Mouse (Mus musculus): ENCODE results near the gene Nln. TPM values are rescaled to one million over a fixed set of nuclear protein-coding genes. Genes with fewer than 3 reads are reported as not detected.

Gene Nln
- total and polyA plus RNA-seq, 3 experiments, result 15.4 to 229 (median 16.1) TPM

DNA sequence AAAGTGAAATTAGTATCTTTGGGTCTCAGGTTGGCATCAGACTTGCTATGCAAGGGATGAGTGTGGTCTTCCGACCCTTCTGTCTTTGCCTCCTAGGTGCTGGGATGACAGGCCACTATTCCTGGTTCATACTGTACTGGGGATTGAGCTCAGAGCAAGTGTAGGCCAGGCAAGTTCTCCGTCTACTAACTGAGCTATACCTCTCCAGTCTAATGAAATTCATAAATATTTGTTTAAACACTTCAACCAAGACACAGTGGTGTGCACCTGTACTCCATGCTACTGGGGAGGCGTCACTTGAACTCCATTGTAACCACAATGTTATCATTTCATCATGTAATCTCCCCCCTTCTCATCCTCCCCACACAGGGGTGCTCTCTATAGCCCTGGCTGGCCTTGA is 82.9 kb downstream of the Nln start:
- peaks cover 0 to 17% of the 10 kb centered on the region in 2 experiments; a peak in 3 of 4 replicates for H3K36me3 ChIP-seq (ENCODE audit: control insufficient read depth in 1 of 2, insufficient read depth in 2 of 2, low read length in 2 of 2)
- DNase-seq (ENCODE audit: low read depth, low spot score), result no peak
- H3K27ac ChIP-seq (ENCODE audit: control insufficient read depth, low read depth, low read length), result no peak overlapping the region
- H3K9me3 ChIP-seq (replicated peaks; ENCODE audit: insufficient read depth, low read length), result no peaks in the 10 kb centered on the region
- no peak overlapping the region for H3K9ac ChIP-seq (ENCODE audit: control insufficient read depth, low read depth, low read length, poor library complexity, severe bottlenecking)
- no peaks in the 10 kb centered on the region for H3K27me3 ChIP-seq (ENCODE audit: control insufficient read depth in 1 of 2, insufficient read depth in 2 of 2, low read length in 2 of 2)
- TF ChIP-seq E2F4 (IDR thresholded peaks at IDR 0.05; ENCODE audit: borderline replicate concordance, low read depth, low read length) (no peak), TCF12 (IDR thresholded peaks at IDR 0.05; ENCODE audit: low read depth, low read length) (no peak), TAL1 (IDR thresholded peaks at IDR 0.05; ENCODE audit: low read length) (no peak), GABPA (IDR thresholded peaks at IDR 0.05; ENCODE audit: low read depth, low read length) (no peak), MYB (IDR thresholded peaks at IDR 0.05; ENCODE audit: low read depth, low read length) (no peak), MXI1 (IDR thresholded peaks at IDR 0.05; ENCODE audit: low read depth, low read length) (no peak), SIN3A (IDR thresholded peaks at IDR 0.05; ENCODE audit: low read length) (no peak)
- no peaks in the 10 kb centered on the region for H3K79me2 ChIP-seq (ENCODE audit: control insufficient read depth, insufficient read depth, low read length, poor library complexity)
- peaks cover 14 to 20% of the 10 kb centered on the region in 2 experiments for H3K4me1 ChIP-seq (ENCODE audit: control insufficient read depth in 1 of 2, insufficient read depth in 2 of 2, low read length in 2 of 2)
- no peak overlapping the region for H3K4me3 ChIP-seq (ENCODE audit: control insufficient read depth in 1 of 2, insufficient read depth in 1 of 2, low read depth in 2 of 2, low read length in 2 of 2)

DNA sequence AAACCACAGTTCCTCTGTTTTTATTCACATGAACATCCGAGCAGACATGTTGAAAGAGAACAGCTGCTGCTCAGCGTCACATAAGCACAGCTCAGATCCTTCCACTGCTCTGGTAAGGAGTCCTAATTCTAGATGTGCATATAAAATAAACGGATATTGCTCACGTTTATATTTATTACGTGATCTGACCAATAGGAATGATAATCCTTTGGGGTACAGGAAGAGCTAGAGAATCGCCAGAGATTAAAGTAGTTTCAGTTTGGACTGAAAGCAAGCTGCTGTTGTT is 83.8 kb downstream of the Nln start:
- H3K79me2 ChIP-seq (ENCODE audit: control insufficient read depth, insufficient read depth, low read length, poor library complexity), result no peaks in the 10 kb centered on the region
- peaks cover 0 to 17% of the 10 kb centered on the region in 2 experiments; a peak in 3 of 4 replicates for H3K36me3 ChIP-seq (ENCODE audit: control insufficient read depth in 1 of 2, insufficient read depth in 2 of 2, low read length in 2 of 2)
- H3K9ac ChIP-seq (ENCODE audit: control insufficient read depth, low read depth, low read length, poor library complexity, severe bottlenecking), result no peak overlapping the region
- peaks cover 14 to 20% of the 10 kb centered on the region in 2 experiments for H3K4me1 ChIP-seq (ENCODE audit: control insufficient read depth in 1 of 2, insufficient read depth in 2 of 2, low read length in 2 of 2)
- no peak overlapping the region for H3K27ac ChIP-seq (ENCODE audit: control insufficient read depth, low read depth, low read length)
- no peak for DNase-seq (ENCODE audit: low read depth, low spot score)
- no peaks in the 10 kb centered on the region for H3K9me3 ChIP-seq (replicated peaks; ENCODE audit: insufficient read depth, low read length)
- TF ChIP-seq ETS1 (IDR thresholded peaks at IDR 0.05; ENCODE audit: low read depth, low read length) (no peak), RCOR1 (IDR thresholded peaks at IDR 0.05; ENCODE audit: low read depth, low read length) (no peak), NELFE (IDR thresholded peaks at IDR 0.05; ENCODE audit: low read depth, low read length) (no peak), TCF12 (IDR thresholded peaks at IDR 0.05; ENCODE audit: low read depth, low read length) (no peak), MAX (IDR thresholded peaks at IDR 0.05; ENCODE audit: low read length) (no peak), ELF1 (IDR thresholded peaks at IDR 0.05; ENCODE audit: low read depth, low read length) (no peak), MAZ (IDR thresholded peaks at IDR 0.05; ENCODE audit: low read depth, low read length) (no peak), HCFC1 (IDR thresholded peaks at IDR 0.05; ENCODE audit: low read depth, low read length) (no peak)
- H3K4me3 ChIP-seq (ENCODE audit: control insufficient read depth in 1 of 2, insufficient read depth in 1 of 2, low read depth in 2 of 2, low read length in 2 of 2), result no peak overlapping the region
- H3K27me3 ChIP-seq (ENCODE audit: control insufficient read depth in 1 of 2, insufficient read depth in 2 of 2, low read length in 2 of 2), result no peaks in the 10 kb centered on the region

DNA sequence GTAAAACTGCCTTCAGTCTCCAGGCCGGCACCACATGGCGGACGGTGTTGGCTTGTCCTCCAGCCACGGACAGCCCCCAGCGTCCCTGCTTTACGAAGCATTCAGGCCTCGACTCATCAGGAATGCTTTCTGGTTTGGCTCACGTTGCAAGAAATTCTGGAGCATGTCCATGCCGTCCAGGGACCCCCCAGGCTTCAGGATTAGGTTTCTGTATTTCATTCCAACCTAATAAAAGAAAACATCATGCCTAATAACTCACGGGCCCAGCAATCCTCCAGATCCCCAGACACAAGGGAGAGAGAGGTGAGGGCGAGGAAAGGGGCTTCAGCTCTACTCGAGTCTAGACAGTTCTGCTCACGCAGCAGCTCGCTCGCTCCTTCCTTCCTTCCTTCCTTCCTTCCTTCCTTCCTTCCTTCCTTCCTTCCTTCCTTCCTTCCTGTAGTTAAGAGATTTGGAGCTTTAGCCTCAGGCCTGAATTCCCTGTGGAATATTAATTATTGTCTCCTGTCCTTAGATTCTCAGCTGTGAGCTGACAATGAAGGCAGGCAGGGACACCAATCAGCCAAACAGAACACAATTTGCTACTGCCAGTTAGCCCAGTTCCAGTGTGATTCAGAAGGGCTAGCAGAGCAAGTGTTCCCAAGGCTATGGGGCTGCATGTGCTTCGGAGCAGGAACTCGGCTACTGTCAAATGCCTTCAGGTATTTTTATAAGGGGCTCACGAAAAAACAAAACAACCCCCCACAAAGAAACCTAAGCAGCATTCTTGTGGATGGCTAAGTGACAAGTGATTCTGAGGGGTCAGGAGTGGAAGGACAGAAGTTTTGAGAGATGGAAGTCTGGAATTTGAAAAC is 84.3 kb downstream of the Nln start:
- H3K9me3 ChIP-seq (replicated peaks; ENCODE audit: insufficient read depth, low read length), result no peaks in the 10 kb centered on the region
- H3K4me3 ChIP-seq (ENCODE audit: control insufficient read depth in 1 of 2, insufficient read depth in 1 of 2, low read depth in 2 of 2, low read length in 2 of 2), result no peak overlapping the region
- peaks cover 0 to 15% of the 10 kb centered on the region in 2 experiments; a peak in 3 of 4 replicates for H3K36me3 ChIP-seq (ENCODE audit: control insufficient read depth in 1 of 2, insufficient read depth in 2 of 2, low read length in 2 of 2)
- peaks cover 14 to 17% of the 10 kb centered on the region in 2 experiments for H3K4me1 ChIP-seq (ENCODE audit: control insufficient read depth in 1 of 2, insufficient read depth in 2 of 2, low read length in 2 of 2)
- TF ChIP-seq MYC (IDR thresholded peaks at IDR 0.05; ENCODE audit: low read depth, low read length), result no peak
- TF ChIP-seq BHLHE40 (IDR thresholded peaks at IDR 0.05; ENCODE audit: borderline replicate concordance, low read depth, low read length), result no peak
- no peak for TF ChIP-seq EP300 (IDR thresholded peaks at IDR 0.05; ENCODE audit: low read depth in 1 of 2, low read length in 2 of 2)
- TF ChIP-seq UBTF (IDR thresholded peaks at IDR 0.05; ENCODE audit: borderline replicate concordance, insufficient read depth, low read depth, low read length), result no peak
- no peak for TF ChIP-seq MXI1 (IDR thresholded peaks at IDR 0.05; ENCODE audit: low read depth, low read length)
- no peak for TF ChIP-seq POLR2A (IDR thresholded peaks at IDR 0.05; ENCODE audit: control insufficient read depth in 1 of 2, insufficient read depth in 1 of 2, low read depth in 1 of 2, low read length in 2 of 2, poor library complexity in 1 of 2)
- TF ChIP-seq MYB (IDR thresholded peaks at IDR 0.05; ENCODE audit: low read depth, low read length), result no peak
- TF ChIP-seq JUND (IDR thresholded peaks at IDR 0.05; ENCODE audit: low read depth, low read length), result no peak
- TF ChIP-seq ZNF384 (IDR thresholded peaks at IDR 0.05; ENCODE audit: low read depth, low read length), result no peak
- no peaks in the 10 kb centered on the region for H3K79me2 ChIP-seq (ENCODE audit: control insufficient read depth, insufficient read depth, low read length, poor library complexity)
- no peak overlapping the region for H3K9ac ChIP-seq (ENCODE audit: control insufficient read depth, low read depth, low read length, poor library complexity, severe bottlenecking)
- DNase-seq (ENCODE audit: low read depth, low spot score), result no peak
- no peaks in the 10 kb centered on the region for H3K27me3 ChIP-seq (ENCODE audit: control insufficient read depth in 1 of 2, insufficient read depth in 2 of 2, low read length in 2 of 2)
- H3K27ac ChIP-seq (ENCODE audit: control insufficient read depth, low read depth, low read length), result no peak overlapping the region

Data from MEL (cell line).